In genomic region chr5:24636987-24637386, GRCm38 (mm10) we compare ENCODE assay signal across 17 mouse cellular contexts. TPM values are rescaled to one million over a fixed set of nuclear protein-coding genes. Genes with fewer than 3 reads are reported as not detected.
DNase-seq lines count a peak whose midpoint lies in the region; ATAC-seq and TF ChIP-seq lines count a peak whose summit lies in the region.
"Had no signal": no experiment of that assay in that cellular context is flagged by ENCODE, and none has a peak within 500 bp of the region (broad histone marks: within the 10 kb centered on the region; RNA-seq: fewer than 3 reads in every experiment).

No protein-coding gene starts in this region.

- no peak overlapping the region for H3K4me2 ChIP-seq in kidney, postnatal 0 days (ENCODE audit: low read length)
- H3K4me2 ChIP-seq: heart, embryonic 12.5 days; lung, embryonic 15.5 days had no signal

- H3K36me3 ChIP-seq in kidney, postnatal 0 days (ENCODE audit: insufficient read depth, low read length) = no peaks in the 10 kb centered on the region
- H3K36me3 ChIP-seq in kidney, adult 2 months (ENCODE audit: control insufficient read depth, insufficient read depth, low read length) = no peaks in the 10 kb centered on the region
- H3K36me3 ChIP-seq: heart, embryonic 12.5 days; lung, embryonic 15.5 days had no signal

- DNase-seq in cerebellum, postnatal 14 days = peak; percentile 57 to 59
- no peak for DNase-seq in cerebellum, adult 8-10 months
- DNase-seq in kidney, postnatal 0 days (ENCODE audit: low spot score) = no peak
- no peak for DNase-seq in kidney, adult 2 months
- DNase-seq in 3T3-L1 (ENCODE audit: low read depth, low spot score) = peak; percentile 41
- DNase-seq in adipocyte (ENCODE audit: low spot score) = peak; percentile 54
- no peak for DNase-seq in ovary, postnatal 10 days (ENCODE audit: low spot score)
- no peak for DNase-seq in urinary bladder, adult 2 months (ENCODE audit: low spot score)
- DNase-seq: adrenal gland, postnatal 14 days; gastrocnemius, postnatal 25 days; kidney, postnatal 14 days; right cerebral cortex, adult 18-20 months; thymus, postnatal 36 days had no signal

- no peaks in the 10 kb centered on the region for H3K4me1 ChIP-seq in kidney, postnatal 0 days (replicated peaks; ENCODE audit: insufficient read depth, low read length)
- no peaks in the 10 kb centered on the region for H3K4me1 ChIP-seq in kidney, adult 2 months (ENCODE audit: control insufficient read depth, insufficient read depth, low read length)
- H3K4me1 ChIP-seq: heart, embryonic 12.5 days; lung, embryonic 15.5 days had no signal

- ATAC-seq in kidney, postnatal 0 days (replicated peaks; ENCODE audit: low FRiP score, low read depth) = no peak
- ATAC-seq: inflammation-experienced regulatory T-cells, adult 6 months had no signal

- 82% methylated on average over 4 of the region's 4 CpGs for WGBS in kidney, postnatal 0 days
- 79% methylated on average over 4 of the region's 4 CpGs for WGBS in kidney, adult 2 months

- no peak overlapping the region for H3K9ac ChIP-seq in kidney, postnatal 0 days (ENCODE audit: low read depth, low read length)
- H3K9ac ChIP-seq: heart, embryonic 12.5 days; lung, embryonic 15.5 days had no signal

- no peak overlapping the region for H3K4me3 ChIP-seq in kidney, postnatal 0 days (replicated peaks; ENCODE audit: low read depth, low read length)
- no peak overlapping the region for H3K4me3 ChIP-seq in kidney, adult 2 months (ENCODE audit: insufficient read depth, low read depth, low read length)
- H3K4me3 ChIP-seq: heart, embryonic 12.5 days; lung, embryonic 15.5 days; myocyte had no signal

- H3K9me3 ChIP-seq in kidney, postnatal 0 days (replicated peaks; ENCODE audit: low read length) = no peaks in the 10 kb centered on the region
- H3K9me3 ChIP-seq: heart, embryonic 12.5 days; lung, embryonic 15.5 days had no signal

- TF ChIP-seq POLR2A in kidney, adult 2 months (IDR thresholded peaks at IDR 0.05; ENCODE audit: low read depth, low read length) = no peak

- no peak overlapping the region for H3K27ac ChIP-seq in kidney, postnatal 0 days
- no peak overlapping the region for H3K27ac ChIP-seq in kidney, adult 2 months (ENCODE audit: insufficient read depth, low read depth, low read length)
- H3K27ac ChIP-seq: lung, embryonic 15.5 days had no signal

- peak; percentile 48 for TF ChIP-seq CTCF in kidney, postnatal 0 days (IDR thresholded peaks at IDR 0.05; ENCODE audit: low read depth)
- TF ChIP-seq CTCF in kidney, adult 2 months (conservative IDR thresholded peaks at IDR 0.05; ENCODE audit: insufficient read depth, insufficient read length, low read depth, low read length) = no peak; the same call in 1 of the 2 replicates

- no peaks in the 10 kb centered on the region for H3K27me3 ChIP-seq in kidney, postnatal 0 days (ENCODE audit: insufficient read depth, low read length)
- no peaks in the 10 kb centered on the region for H3K27me3 ChIP-seq in kidney, adult 2 months (replicated peaks; ENCODE audit: control insufficient read depth, insufficient read depth, low read length)
- H3K27me3 ChIP-seq: heart, embryonic 12.5 days; lung, embryonic 15.5 days had no signal

RNA-seq across cellular contexts. Expression of gene Smarcd3, which starts 12.8 kb away (rescaled TPM):
- 16.4 and 19.7 TPM in 2 replicates for polyA plus RNA-seq in kidney, postnatal 0 days (2015; fragmentation: Nextera tagmentation; extraction: Ambion mirVana)
- polyA plus RNA-seq in kidney, adult 2 months (2012; rRNA removed) = 12.4 and 15.9 TPM in 2 replicates
- 80.3 and 83.2 TPM in 2 replicates for polyA plus RNA-seq in urinary bladder, adult 2 months (2012; rRNA removed)

RNA-seq across cellular contexts. Expression of gene Nub1, which starts 48.3 kb away (rescaled TPM):
- 35.2 and 35.3 TPM in 2 replicates for polyA plus RNA-seq in kidney, postnatal 0 days (2015; fragmentation: Nextera tagmentation; extraction: Ambion mirVana)
- 37.5 and 46.9 TPM in 2 replicates for polyA plus RNA-seq in kidney, adult 2 months (2012; rRNA removed)
- 47.3 and 58.5 TPM in 2 replicates for polyA plus RNA-seq in urinary bladder, adult 2 months (2012; rRNA removed)

RNA-seq across cellular contexts. Expression of gene Chpf2, which starts 50.4 kb away (rescaled TPM):
- 26.0 and 27.6 TPM in 2 replicates for polyA plus RNA-seq in kidney, postnatal 0 days (2015; fragmentation: Nextera tagmentation; extraction: Ambion mirVana)
- polyA plus RNA-seq in kidney, adult 2 months (2012; rRNA removed) = 20.2 and 27.5 TPM in 2 replicates
- polyA plus RNA-seq in urinary bladder, adult 2 months (2012; rRNA removed) = 30.2 and 34.5 TPM in 2 replicates

RNA-seq across cellular contexts. Expression of gene Abcf2, which starts 59.7 kb away (rescaled TPM):
- polyA plus RNA-seq in kidney, postnatal 0 days (2015; fragmentation: Nextera tagmentation; extraction: Ambion mirVana) = 74.4 and 79.6 TPM in 2 replicates
- polyA plus RNA-seq in kidney, adult 2 months (2012; rRNA removed) = 40.2 and 47.6 TPM in 2 replicates
- polyA plus RNA-seq in urinary bladder, adult 2 months (2012; rRNA removed) = 44.5 and 50.0 TPM in 2 replicates

Comparison
In these comparisons a context has a peak if more than half of its experiments do, and no peak if none do; other contexts are left out.
1. DNase-seq: peak in cerebellum, postnatal 14 days (2 of 2), 3T3-L1 (single experiment) and adipocyte (single experiment); none in cerebellum, adult 8-10 months (single experiment), kidney, postnatal 0 days (single experiment), kidney, adult 2 months (single experiment), ovary, postnatal 10 days (single experiment) and urinary bladder, adult 2 months (single experiment).